Mouse (Mus musculus) heart, postnatal 0 days (tissue): ENCODE data around the gene Ugt1a10.

Source experiments
- CTCF ChIP-seq: IDR thresholded peaks from 2 replicates; pipeline ENCODE4 v1.5.1; 2016; ENCODE audit warnings: antibody characterized with exemption, control low read depth, low read depth
- EP300 ChIP-seq: IDR thresholded peaks from 2 replicates; pipeline ENCODE4 v1.6.1; 2016; ENCODE audit warnings: antibody characterized with exemption, low read depth

DNA sequence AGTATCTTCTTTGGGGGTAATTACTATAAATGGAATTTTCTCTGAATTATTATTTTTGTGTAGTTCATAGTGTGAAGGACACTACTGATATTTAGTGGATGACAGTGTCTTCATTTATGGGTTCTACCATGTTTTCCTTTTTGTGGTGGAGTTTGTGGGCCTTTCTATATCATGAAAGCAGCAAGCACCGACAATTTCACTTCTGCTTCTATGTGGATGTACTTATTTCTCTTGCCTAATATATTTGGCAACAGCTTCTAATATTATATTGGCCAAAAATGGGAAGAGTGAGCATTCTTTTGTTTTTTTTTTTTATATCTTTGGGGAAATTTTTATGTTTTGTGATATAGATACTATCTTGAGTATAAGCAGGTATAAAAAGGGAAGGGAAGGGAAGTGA lies 26.5 kb downstream of the Ugt1a10 start:
- TF ChIP-seq CTCF (no peak), EP300 (no peak)
